Mouse (Mus musculus): ENCODE data around the gene Mad2l2.

GRCm38 (mm10) chr4:148182363-148182762, 52.2 kb downstream of the Mad2l2 start:
- TF ChIP-seq CTCF (IDR thresholded peaks at IDR 0.05; ENCODE audit: borderline replicate concordance, insufficient read depth, low read depth, low read length) (no peak), POLR2A (IDR thresholded peaks at IDR 0.05; ENCODE audit: borderline replicate concordance, insufficient read depth, low read length) (no peak)

All from cerebellum, adult 2 months (tissue).